Mouse (Mus musculus): ENCODE results near the gene Rab3ip. TPM values are rescaled to one million over a fixed set of nuclear protein-coding genes. Genes with fewer than 3 reads are reported as not detected.

The Rab3ip gene
- total and polyA plus RNA-seq, 3 experiments, result 15.2 to 23.2 TPM; not detected in 1

GRCm38 (mm10) chr10:116943025-116943424 is 7.5 kb downstream of the Rab3ip start:
- TF ChIP-seq ETS1 (IDR thresholded peaks at IDR 0.05; ENCODE audit: low read depth, low read length) (no peak), MYC (IDR thresholded peaks at IDR 0.05; ENCODE audit: low read depth, low read length) (0 out of 2 replicates have a peak, but pooled peaks have one; percentile 22), ZKSCAN1 (IDR thresholded peaks at IDR 0.05; ENCODE audit: low read depth, low read length) (no peak), POLR2AphosphoS5 (IDR thresholded peaks at IDR 0.05; ENCODE audit: borderline replicate concordance, low read depth, low read length) (no peak), RAD21 (IDR thresholded peaks at IDR 0.05; ENCODE audit: low read depth, low read length) (peak; percentile 44), MXI1 (IDR thresholded peaks at IDR 0.05; ENCODE audit: low read depth, low read length) (no peak), TBP (IDR thresholded peaks at IDR 0.05; ENCODE audit: low read depth, low read length) (no peak), MAX (IDR thresholded peaks at IDR 0.05; ENCODE audit: low read length) (0 out of 2 replicates have a peak, but pooled peaks have one; percentile 20), E2F4 (IDR thresholded peaks at IDR 0.05; ENCODE audit: borderline replicate concordance, low read depth, low read length) (no peak), USF1 (IDR thresholded peaks at IDR 0.05; ENCODE audit: low read depth, low read length) (no peak), CTCF (IDR thresholded peaks at IDR 0.05 in 2 of 3, conservative IDR thresholded peaks at IDR 0.05 in 1 of 3; ENCODE audit: control insufficient read depth in 1 of 3, insufficient read depth in 1 of 3, low read depth in 2 of 3, low read length in 3 of 3, poor library complexity in 1 of 3, severe bottlenecking in 1 of 3) (peak; percentile 66 to 74 (median 68)), SMC3 (IDR thresholded peaks at IDR 0.05; ENCODE audit: low read depth, low read length) (peak; percentile 44), MAFK (IDR thresholded peaks at IDR 0.05; ENCODE audit: borderline replicate concordance, low read depth, low read length) (no peak), ZNF384 (IDR thresholded peaks at IDR 0.05; ENCODE audit: low read depth, low read length) (no peak), MEF2A (IDR thresholded peaks at IDR 0.05; ENCODE audit: extremely low read depth, insufficient replicate concordance, low read depth, low read length, poor library complexity, severe bottlenecking) (no peak), GABPA (IDR thresholded peaks at IDR 0.05; ENCODE audit: low read depth, low read length) (no peak)
- peak; percentile 64 for DNase-seq (ENCODE audit: low read depth, low spot score)
- Histone ChIP-seq H3K27me3 (ENCODE audit: control insufficient read depth in 1 of 2, insufficient read depth in 2 of 2, low read length in 2 of 2) (no peaks in the 10 kb centered on the region), H3K4me1 (ENCODE audit: control insufficient read depth in 1 of 2, insufficient read depth in 2 of 2, low read length in 2 of 2) (no peaks in the 10 kb centered on the region), H3K9me3 (replicated peaks; ENCODE audit: insufficient read depth, low read length) (no peaks in the 10 kb centered on the region), H3K79me2 (ENCODE audit: control insufficient read depth, insufficient read depth, low read length, poor library complexity) (peaks cover 7% of the 10 kb centered on the region; the same call in 1 of the 2 replicates), H3K36me3 (ENCODE audit: control insufficient read depth in 1 of 2, insufficient read depth in 2 of 2, low read length in 2 of 2) (peaks cover 0 to 2% of the 10 kb centered on the region in 2 experiments; a peak in 1 of 4 replicates), H3K4me3 (ENCODE audit: control insufficient read depth in 1 of 2, insufficient read depth in 1 of 2, low read depth in 2 of 2, low read length in 2 of 2) (no peak overlapping the region), H3K9ac (ENCODE audit: control insufficient read depth, low read depth, low read length, poor library complexity, severe bottlenecking) (no peak overlapping the region), H3K27ac (ENCODE audit: control insufficient read depth, low read depth, low read length) (no peak overlapping the region)

GRCm38 (mm10) chr10:116935028-116935427 is 15.5 kb downstream of the Rab3ip start:
- no peaks in the 10 kb centered on the region for H3K79me2 ChIP-seq (ENCODE audit: control insufficient read depth, insufficient read depth, low read length, poor library complexity)
- no peak for DNase-seq (ENCODE audit: low read depth, low spot score)
- H3K9ac ChIP-seq (ENCODE audit: control insufficient read depth, low read depth, low read length, poor library complexity, severe bottlenecking), result no peak overlapping the region
- TF ChIP-seq UBTF (IDR thresholded peaks at IDR 0.05; ENCODE audit: borderline replicate concordance, insufficient read depth, low read depth, low read length), result no peak
- no peak for TF ChIP-seq JUND (IDR thresholded peaks at IDR 0.05; ENCODE audit: low read depth, low read length)
- no peak for TF ChIP-seq USF2 (IDR thresholded peaks at IDR 0.05; ENCODE audit: borderline replicate concordance in 1 of 2, insufficient read depth in 1 of 2, low read depth in 1 of 2, low read length in 2 of 2)
- no peak for TF ChIP-seq SIN3A (IDR thresholded peaks at IDR 0.05; ENCODE audit: low read length)
- no peak for TF ChIP-seq ZNF384 (IDR thresholded peaks at IDR 0.05; ENCODE audit: low read depth, low read length)
- TF ChIP-seq TCF12 (IDR thresholded peaks at IDR 0.05; ENCODE audit: low read depth, low read length), result no peak
- TF ChIP-seq MAFK (IDR thresholded peaks at IDR 0.05; ENCODE audit: borderline replicate concordance, low read depth, low read length), result no peak
- no peak for TF ChIP-seq MAZ (IDR thresholded peaks at IDR 0.05; ENCODE audit: low read depth, low read length)
- TF ChIP-seq CTCF (IDR thresholded peaks at IDR 0.05 in 2 of 3, conservative IDR thresholded peaks at IDR 0.05 in 1 of 3; ENCODE audit: control insufficient read depth in 1 of 3, insufficient read depth in 1 of 3, low read depth in 2 of 3, low read length in 3 of 3, poor library complexity in 1 of 3, severe bottlenecking in 1 of 3), result no peak
- no peak for TF ChIP-seq RCOR1 (IDR thresholded peaks at IDR 0.05; ENCODE audit: low read depth, low read length)
- TF ChIP-seq USF1 (IDR thresholded peaks at IDR 0.05; ENCODE audit: low read depth, low read length), result no peak
- no peak for TF ChIP-seq MAX (IDR thresholded peaks at IDR 0.05; ENCODE audit: low read length)
- no peak for TF ChIP-seq ZC3H11A (IDR thresholded peaks at IDR 0.05; ENCODE audit: low read depth, low read length)
- no peak for TF ChIP-seq POLR2A (IDR thresholded peaks at IDR 0.05; ENCODE audit: control insufficient read depth in 1 of 2, insufficient read depth in 1 of 2, low read depth in 1 of 2, low read length in 2 of 2, poor library complexity in 1 of 2)
- H3K27me3 ChIP-seq (ENCODE audit: control insufficient read depth in 1 of 2, insufficient read depth in 2 of 2, low read length in 2 of 2), result no peaks in the 10 kb centered on the region
- peaks cover 0 to 8% of the 10 kb centered on the region in 2 experiments; a peak in 2 of 4 replicates for H3K4me1 ChIP-seq (ENCODE audit: control insufficient read depth in 1 of 2, insufficient read depth in 2 of 2, low read length in 2 of 2)
- H3K9me3 ChIP-seq (replicated peaks; ENCODE audit: insufficient read depth, low read length), result no peaks in the 10 kb centered on the region
- no peak overlapping the region for H3K27ac ChIP-seq (ENCODE audit: control insufficient read depth, low read depth, low read length)
- peaks cover 5 to 7% of the 10 kb centered on the region in 2 experiments; a peak in 3 of 4 replicates for H3K36me3 ChIP-seq (ENCODE audit: control insufficient read depth in 1 of 2, insufficient read depth in 2 of 2, low read length in 2 of 2)
- no peak overlapping the region for H3K4me3 ChIP-seq (ENCODE audit: control insufficient read depth in 1 of 2, insufficient read depth in 1 of 2, low read depth in 2 of 2, low read length in 2 of 2)
